Mouse (Mus musculus): ENCODE measurements around the gene Gas6.

GRCm38 (mm10) chr8:13531602-13532171, 37.4 kb upstream of the Gas6 start:
- TF ChIP-seq CTCF (conservative IDR thresholded peaks at IDR 0.05; ENCODE audit: low read length) (no peak), POU5F1 (IDR thresholded peaks at IDR 0.05; ENCODE audit: borderline replicate concordance, low read length) (no peak)
